Mouse (Mus musculus) small intestine, adult 2 months (tissue): ENCODE measurements around the gene Fam120a.

ENCODE experiments used
- CTCF ChIP-seq: fragments of 200-500 bp; IDR thresholded peaks from 2 replicates; pipeline ENCODE4 v1.5.1; 2012; ENCODE audit warnings: low read depth, mild to moderate bottlenecking, control low read depth, inconsistent platforms, low read length, moderate library complexity, mixed read lengths; ENCODE audit not compliant: insufficient replicate concordance, insufficient read length; ENCODE audit errors: extremely low read depth
- POLR2A ChIP-seq: fragments of 200-500 bp; IDR thresholded peaks from 2 replicates; pipeline ENCODE4 v1.6.1; 2012; ENCODE audit warnings: low read depth, mild to moderate bottlenecking, control low read depth, inconsistent platforms, low read length, moderate library complexity

- TF ChIP-seq CTCF (no peak), POLR2A (no peak)
Observed at GRCm38 (mm10) chr13:48830528-48831250, 137.1 kb downstream of the Fam120a start.
